Mouse (Mus musculus): ENCODE results near the gene Pafah1b3. TPM values are rescaled to one million over a fixed set of nuclear protein-coding genes. Genes with fewer than 3 reads are reported as not detected.

Pafah1b3 gene
- polyA plus RNA-seq, 1 experiment from 2014 or later = 142 TPM

GRCm38 (mm10) chr7:25311193-25311592 is 13.4 kb upstream of the Pafah1b3 start:
- Histone ChIP-seq H3K36me3 (ENCODE audit: control insufficient read depth, insufficient read depth, low read length) (no peaks in the 10 kb centered on the region), H3K4me1 (ENCODE audit: control insufficient read depth in 2 of 2, insufficient read depth in 2 of 2, low read length in 2 of 2) (peaks cover 5 to 17% of the 10 kb centered on the region in 2 experiments), H3K27ac (replicated peaks in 1 of 2; ENCODE audit: control insufficient read depth in 1 of 2, insufficient read depth in 1 of 2, low read depth in 2 of 2, low read length in 2 of 2) (no peak overlapping the region), H3K27me3 (ENCODE audit: control insufficient read depth, insufficient read depth, low read length) (peaks cover 82% of the 10 kb centered on the region), H3K4me3 (ENCODE audit: control insufficient read depth in 1 of 2, insufficient read depth in 1 of 2, low read depth in 1 of 2, low read length in 2 of 2) (no peak overlapping the region), H3K9ac (ENCODE audit: low read length) (no peak overlapping the region), H3K4me2 (ENCODE audit: low read length) (no peak overlapping the region), H3K9me3 (ENCODE audit: control insufficient read depth, low read length) (no peaks in the 10 kb centered on the region)
- 70% methylated on average over 11 of the region's 11 CpGs for WGBS
- no peak for ATAC-seq (ENCODE audit: insufficient number of reproducible peaks, insufficient read depth, low FRiP score, low read depth)

- Histone ChIP-seq H3K4me3 (ENCODE audit: control insufficient read depth in 1 of 2, insufficient read depth in 1 of 2, low read depth in 1 of 2, low read length in 2 of 2) (no peak overlapping the region), H3K9me3 (ENCODE audit: control insufficient read depth, low read length) (no peaks in the 10 kb centered on the region), H3K9ac (ENCODE audit: low read length) (no peak overlapping the region), H3K4me2 (ENCODE audit: low read length) (no peak overlapping the region), H3K36me3 (ENCODE audit: control insufficient read depth, insufficient read depth, low read length) (no peaks in the 10 kb centered on the region), H3K27me3 (ENCODE audit: control insufficient read depth, insufficient read depth, low read length) (peaks cover 70% of the 10 kb centered on the region), H3K27ac (replicated peaks in 1 of 2; ENCODE audit: control insufficient read depth in 1 of 2, insufficient read depth in 1 of 2, low read depth in 2 of 2, low read length in 2 of 2) (no peak overlapping the region), H3K4me1 (ENCODE audit: control insufficient read depth in 2 of 2, insufficient read depth in 2 of 2, low read length in 2 of 2) (peaks cover under 1 to 8% of the 10 kb centered on the region in 2 experiments; a peak in 3 of 4 replicates)
- ATAC-seq (ENCODE audit: insufficient number of reproducible peaks, insufficient read depth, low FRiP score, low read depth) = no peak
- WGBS = 79% methylated on average over 9 of the region's 9 CpGs
Observed at GRCm38 (mm10) chr7:25309425-25309824, 11.6 kb upstream of the Pafah1b3 start.

- Histone ChIP-seq H3K4me3 (ENCODE audit: control insufficient read depth in 1 of 2, insufficient read depth in 1 of 2, low read depth in 1 of 2, low read length in 2 of 2) (no peak overlapping the region), H3K9me3 (ENCODE audit: control insufficient read depth, low read length) (no peaks in the 10 kb centered on the region), H3K27me3 (ENCODE audit: control insufficient read depth, insufficient read depth, low read length) (peaks cover 63% of the 10 kb centered on the region), H3K27ac (replicated peaks in 1 of 2; ENCODE audit: control insufficient read depth in 1 of 2, insufficient read depth in 1 of 2, low read depth in 2 of 2, low read length in 2 of 2) (no peak overlapping the region), H3K9ac (ENCODE audit: low read length) (no peak overlapping the region), H3K36me3 (ENCODE audit: control insufficient read depth, insufficient read depth, low read length) (no peaks in the 10 kb centered on the region), H3K4me2 (ENCODE audit: low read length) (no peak overlapping the region), H3K4me1 (ENCODE audit: control insufficient read depth in 2 of 2, insufficient read depth in 2 of 2, low read length in 2 of 2) (peaks cover 0 to 8% of the 10 kb centered on the region in 2 experiments; a peak in 3 of 4 replicates)
- ATAC-seq (ENCODE audit: insufficient number of reproducible peaks, insufficient read depth, low FRiP score, low read depth) = no peak
- 53% methylated on average over 17 of the region's 17 CpGs for WGBS
Observed at GRCm38 (mm10) chr7:25308702-25309318, 11.0 kb upstream of the Pafah1b3 start.

- H3K27ac ChIP-seq (replicated peaks in 1 of 2; ENCODE audit: control insufficient read depth in 1 of 2, insufficient read depth in 1 of 2, low read depth in 2 of 2, low read length in 2 of 2) = no peak overlapping the region
- 51% methylated on average over 2 of the region's 2 CpGs for WGBS
- no peaks in the 10 kb centered on the region for H3K9me3 ChIP-seq (ENCODE audit: control insufficient read depth, low read length)
- no peak for ATAC-seq (ENCODE audit: insufficient number of reproducible peaks, insufficient read depth, low FRiP score, low read depth)
- H3K4me3 ChIP-seq (ENCODE audit: control insufficient read depth in 1 of 2, insufficient read depth in 1 of 2, low read depth in 1 of 2, low read length in 2 of 2) = no peak overlapping the region
- no peak overlapping the region for H3K9ac ChIP-seq (ENCODE audit: low read length)
- H3K4me2 ChIP-seq (ENCODE audit: low read length) = no peak overlapping the region
- H3K27me3 ChIP-seq (ENCODE audit: control insufficient read depth, insufficient read depth, low read length) = peaks cover 41% of the 10 kb centered on the region
- no peaks in the 10 kb centered on the region for H3K36me3 ChIP-seq (ENCODE audit: control insufficient read depth, insufficient read depth, low read length)
- peaks cover 0 to 8% of the 10 kb centered on the region in 2 experiments; a peak in 3 of 4 replicates for H3K4me1 ChIP-seq (ENCODE audit: control insufficient read depth in 2 of 2, insufficient read depth in 2 of 2, low read length in 2 of 2)
Observed at GRCm38 (mm10) chr7:25306614-25306996, 8.8 kb upstream of the Pafah1b3 start.

- Histone ChIP-seq H3K36me3 (ENCODE audit: control insufficient read depth, insufficient read depth, low read length) (no peaks in the 10 kb centered on the region), H3K4me1 (ENCODE audit: control insufficient read depth in 2 of 2, insufficient read depth in 2 of 2, low read length in 2 of 2) (peaks cover 0 to 8% of the 10 kb centered on the region in 2 experiments; a peak in 3 of 4 replicates), H3K27ac (replicated peaks in 1 of 2; ENCODE audit: control insufficient read depth in 1 of 2, insufficient read depth in 1 of 2, low read depth in 2 of 2, low read length in 2 of 2) (no peak within 1 kb of the TSS), H3K27me3 (ENCODE audit: control insufficient read depth, insufficient read depth, low read length) (peaks cover 36% of the 10 kb centered on the region), H3K4me3 (ENCODE audit: control insufficient read depth in 1 of 2, insufficient read depth in 1 of 2, low read depth in 1 of 2, low read length in 2 of 2) (peak within 1 kb of the TSS; percentile 50 to 55), H3K9ac (ENCODE audit: low read length) (no peak within 1 kb of the TSS), H3K4me2 (ENCODE audit: low read length) (peak within 1 kb of the TSS; percentile 87), H3K9me3 (ENCODE audit: control insufficient read depth, low read length) (no peaks in the 10 kb centered on the region)
- 0% methylated on average over 42 of the region's 47 CpGs for WGBS
- ATAC-seq (ENCODE audit: insufficient number of reproducible peaks, insufficient read depth, low FRiP score, low read depth) = no peak
Observed at GRCm38 (mm10) chr7:25305956-25306613, 8.3 kb upstream of the Pafah1b3 start, which contains the start of gene Tmem145. Gene Tmem145, plus strand, starts transcription at chr7:25306106.

- 0% methylated on average over 2 of the region's 2 CpGs for WGBS
- no peak for ATAC-seq (ENCODE audit: insufficient number of reproducible peaks, insufficient read depth, low FRiP score, low read depth)
- H3K27me3 ChIP-seq (ENCODE audit: control insufficient read depth, insufficient read depth, low read length) = peaks cover 34% of the 10 kb centered on the region
Observed at GRCm38 (mm10) chr7:25305481-25305880, 7.7 kb upstream of the Pafah1b3 start.

GRCm38 (mm10) chr7:25303685-25304006 is 5.9 kb upstream of the Pafah1b3 start:
- Histone ChIP-seq H3K4me3 (ENCODE audit: control insufficient read depth in 1 of 2, insufficient read depth in 1 of 2, low read depth in 1 of 2, low read length in 2 of 2) (no peak overlapping the region), H3K4me2 (ENCODE audit: low read length) (no peak overlapping the region), H3K27me3 (ENCODE audit: control insufficient read depth, insufficient read depth, low read length) (peaks cover 21% of the 10 kb centered on the region), H3K9ac (ENCODE audit: low read length) (no peak overlapping the region), H3K27ac (replicated peaks in 1 of 2; ENCODE audit: control insufficient read depth in 1 of 2, insufficient read depth in 1 of 2, low read depth in 2 of 2, low read length in 2 of 2) (no peak overlapping the region), H3K36me3 (ENCODE audit: control insufficient read depth, insufficient read depth, low read length) (no peaks in the 10 kb centered on the region), H3K9me3 (ENCODE audit: control insufficient read depth, low read length) (no peaks in the 10 kb centered on the region), H3K4me1 (ENCODE audit: control insufficient read depth in 2 of 2, insufficient read depth in 2 of 2, low read length in 2 of 2) (peaks cover 0 to 8% of the 10 kb centered on the region in 2 experiments; a peak in 3 of 4 replicates)
- 64% methylated on average over 3 of the region's 3 CpGs for WGBS
- no peak for ATAC-seq (ENCODE audit: insufficient number of reproducible peaks, insufficient read depth, low FRiP score, low read depth)

More at GRCm38 (mm10) chr7:25305481-25305880, 7.7 kb upstream of the Pafah1b3 start:
- H3K27ac ChIP-seq (replicated peaks in 1 of 2; ENCODE audit: control insufficient read depth in 1 of 2, insufficient read depth in 1 of 2, low read depth in 2 of 2, low read length in 2 of 2) = no peak overlapping the region
- H3K4me3 ChIP-seq (ENCODE audit: control insufficient read depth in 1 of 2, insufficient read depth in 1 of 2, low read depth in 1 of 2, low read length in 2 of 2) = peak overlapping the region; percentile 50 to 55
- no peaks in the 10 kb centered on the region for H3K36me3 ChIP-seq (ENCODE audit: control insufficient read depth, insufficient read depth, low read length)
- H3K9me3 ChIP-seq (ENCODE audit: control insufficient read depth, low read length) = no peaks in the 10 kb centered on the region
- H3K4me1 ChIP-seq (ENCODE audit: control insufficient read depth in 2 of 2, insufficient read depth in 2 of 2, low read length in 2 of 2) = peaks cover 0 to 8% of the 10 kb centered on the region in 2 experiments; a peak in 3 of 4 replicates
- H3K4me2 ChIP-seq (ENCODE audit: low read length) = peak overlapping the region; percentile 87
- no peak overlapping the region for H3K9ac ChIP-seq (ENCODE audit: low read length)

Data from heart, embryonic 14.5 days (tissue).